In the genomic region with DNA sequence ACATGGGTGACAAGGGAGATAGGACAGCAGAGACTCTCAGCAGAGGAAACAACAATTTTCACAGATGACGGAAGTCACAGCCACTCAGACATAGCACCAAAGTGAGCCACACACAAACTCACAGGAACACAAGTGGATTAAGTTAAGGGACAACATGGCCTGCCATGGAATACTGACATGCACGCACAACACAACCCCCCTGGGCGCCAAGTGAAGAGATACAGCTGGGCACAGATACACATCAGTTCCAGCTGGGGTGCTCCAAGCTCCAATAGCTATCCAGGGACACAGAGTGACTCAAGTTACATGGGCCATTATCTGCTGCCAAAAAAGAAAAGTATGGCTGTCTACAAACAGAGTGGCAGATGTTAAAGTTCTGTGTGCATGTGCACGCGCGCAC, we compare ENCODE assay signal across 9 mouse cellular contexts. TPM values are rescaled to one million over a fixed set of nuclear protein-coding genes. Genes with fewer than 3 reads are reported as not detected.
DNase-seq lines count a peak whose midpoint lies in the region; ATAC-seq and TF ChIP-seq lines count a peak whose summit lies in the region.
"Had no signal": no experiment of that assay in that cellular context is flagged by ENCODE, and none has a peak within 500 bp of the region (broad histone marks: within the 10 kb centered on the region; RNA-seq: fewer than 3 reads in every experiment).

No protein-coding gene starts in this region.

- peak overlapping the region; percentile 55; the same call in 1 of the 2 replicates for H3K9ac ChIP-seq in forebrain, embryonic 15.5 days (replicated peaks)
- H3K9ac ChIP-seq in limb, embryonic 13.5 days = no peak overlapping the region
- H3K9ac ChIP-seq in neural tube, embryonic 13.5 days = peak overlapping the region; percentile 74

- H3K27ac ChIP-seq in layer of hippocampus, adult 2 months = peak overlapping the region; percentile 86
- no peak overlapping the region for H3K27ac ChIP-seq in forebrain, embryonic 15.5 days (replicated peaks)
- no peak overlapping the region for H3K27ac ChIP-seq in limb, embryonic 13.5 days
- peak overlapping the region; percentile 84 for H3K27ac ChIP-seq in neural tube, embryonic 13.5 days (replicated peaks)
- H3K27ac ChIP-seq: hindbrain, embryonic 15.5 days had no signal

- peak overlapping the region; percentile 55 for H3K4me3 ChIP-seq in layer of hippocampus, adult 2 months
- peak overlapping the region; percentile 57; the same call in 1 of the 2 replicates for H3K4me3 ChIP-seq in forebrain, embryonic 15.5 days
- H3K4me3 ChIP-seq in limb, embryonic 13.5 days = peak overlapping the region; percentile 63
- peak overlapping the region; percentile 48 for H3K4me3 ChIP-seq in neural tube, embryonic 13.5 days

- no peak for DNase-seq in layer of hippocampus, adult 2 months (ENCODE audit: low spot score in 2 of 2)
- DNase-seq in layer of hippocampus, adult 9-11 months = no peak
- no peak for DNase-seq in natural killer cell, adult 2 months (ENCODE audit: low spot score in 2 of 2)
- DNase-seq in layer of hippocampus, postnatal 25 days (ENCODE audit: extremely low spot score in 1 of 2, low spot score in 1 of 2) = no peak
- no peak for DNase-seq in layer of hippocampus, adult 18-20 months (ENCODE audit: low spot score in 2 of 2)

- ATAC-seq in forebrain, embryonic 15.5 days (replicated peaks) = no peak
- no peak for ATAC-seq in limb, embryonic 13.5 days (ENCODE audit: low FRiP score, low read depth)
- ATAC-seq in neural tube, embryonic 13.5 days (ENCODE audit: low read depth) = no peak

- peaks cover 44% of the 10 kb centered on the region for H3K4me1 ChIP-seq in forebrain, embryonic 15.5 days
- peaks cover 42% of the 10 kb centered on the region for H3K4me1 ChIP-seq in limb, embryonic 13.5 days
- peaks cover 57% of the 10 kb centered on the region for H3K4me1 ChIP-seq in neural tube, embryonic 13.5 days (replicated peaks)

- H3K36me3 ChIP-seq in forebrain, embryonic 15.5 days = no peaks in the 10 kb centered on the region
- H3K36me3 ChIP-seq in limb, embryonic 13.5 days = no peaks in the 10 kb centered on the region
- no peaks in the 10 kb centered on the region for H3K36me3 ChIP-seq in neural tube, embryonic 13.5 days
- H3K36me3 ChIP-seq: hindbrain, embryonic 15.5 days had no signal

- no peaks in the 10 kb centered on the region for H3K27me3 ChIP-seq in forebrain, embryonic 15.5 days
- peaks cover 8% of the 10 kb centered on the region; the same call in 1 of the 2 replicates for H3K27me3 ChIP-seq in limb, embryonic 13.5 days
- peaks cover 17% of the 10 kb centered on the region; the same call in 1 of the 2 replicates for H3K27me3 ChIP-seq in neural tube, embryonic 13.5 days

- 79% methylated on average over 6 of the region's 6 CpGs for WGBS in forebrain, embryonic 15.5 days
- 72% methylated on average over 6 of the region's 6 CpGs for WGBS in limb, embryonic 13.5 days
- WGBS in neural tube, embryonic 13.5 days = 70% methylated on average over 6 of the region's 6 CpGs

- no peak for TF ChIP-seq CTCF in layer of hippocampus, adult 2 months (conservative IDR thresholded peaks at IDR 0.05)

- peak overlapping the region; percentile 94 for H3K4me2 ChIP-seq in forebrain, embryonic 15.5 days (replicated peaks)
- H3K4me2 ChIP-seq in limb, embryonic 13.5 days (replicated peaks) = peak overlapping the region; percentile 87
- H3K4me2 ChIP-seq in neural tube, embryonic 13.5 days = peak overlapping the region; percentile 79

- no peaks in the 10 kb centered on the region for H3K9me3 ChIP-seq in forebrain, embryonic 15.5 days
- H3K9me3 ChIP-seq in limb, embryonic 13.5 days = no peaks in the 10 kb centered on the region
- H3K9me3 ChIP-seq in neural tube, embryonic 13.5 days = no peaks in the 10 kb centered on the region
- H3K9me3 ChIP-seq: hindbrain, embryonic 15.5 days had no signal

RNA-seq across cellular contexts. Expression of a gene that starts 0.7 kb away (rescaled TPM):
- total RNA-seq in layer of hippocampus, adult 2 months (2021) = 10 to 100 TPM; 20.8 to 21.6 TPM
- 6.5 and 8.7 TPM in 2 replicates for polyA plus RNA-seq in forebrain, embryonic 15.5 days (2015; fragmentation: Nextera tagmentation; extraction: Ambion mirVana)
- polyA plus RNA-seq in limb, embryonic 13.5 days (2015; fragmentation: Nextera tagmentation; extraction: Ambion mirVana) = 5.8 and 7.5 TPM in 2 replicates
- polyA plus RNA-seq in neural tube, embryonic 13.5 days (2015; fragmentation: Nextera tagmentation; extraction: Ambion mirVana) = 24.8 and 28.4 TPM in 2 replicates
- 10 to 100 TPM; 28.5 to 30.7 TPM for total RNA-seq in layer of hippocampus, postnatal 25 days (2021)
- 10 to 100 TPM; 28.1 to 31.3 TPM for total RNA-seq in layer of hippocampus, adult 18-20 months (2021)

RNA-seq across cellular contexts. Expression of a gene that starts 8.1 kb away (rescaled TPM):
- total RNA-seq in layer of hippocampus, adult 2 months (2021) = 10 to 100 TPM; 18.3 to 21.7 TPM
- polyA plus RNA-seq in forebrain, embryonic 15.5 days (2015; fragmentation: Nextera tagmentation; extraction: Ambion mirVana) = 43.8 and 48.8 TPM in 2 replicates
- 110 and 112 TPM in 2 replicates for polyA plus RNA-seq in limb, embryonic 13.5 days (2015; fragmentation: Nextera tagmentation; extraction: Ambion mirVana)
- 28.8 and 31.3 TPM in 2 replicates for polyA plus RNA-seq in neural tube, embryonic 13.5 days (2015; fragmentation: Nextera tagmentation; extraction: Ambion mirVana)
- total RNA-seq in layer of hippocampus, postnatal 25 days (2021) = 10 to 100 TPM; 17.6 to 19.2 TPM
- 10 to 100 TPM; 21.9 to 26.1 TPM for total RNA-seq in layer of hippocampus, adult 18-20 months (2021)

RNA-seq across cellular contexts. Expression of a gene that starts 13.9 kb away (rescaled TPM):
- total RNA-seq in layer of hippocampus, adult 2 months (2021) = 100 to 1,000 TPM; 106 to 113 TPM
- polyA plus RNA-seq in forebrain, embryonic 15.5 days (2015; fragmentation: Nextera tagmentation; extraction: Ambion mirVana) = 240 and 243 TPM in 2 replicates
- 21.6 and 21.9 TPM in 2 replicates for polyA plus RNA-seq in limb, embryonic 13.5 days (2015; fragmentation: Nextera tagmentation; extraction: Ambion mirVana)
- polyA plus RNA-seq in neural tube, embryonic 13.5 days (2015; fragmentation: Nextera tagmentation; extraction: Ambion mirVana) = 175 and 176 TPM in 2 replicates
- total RNA-seq in layer of hippocampus, postnatal 25 days (2021) = 100 to 1,000 TPM; 100 to 111 TPM
- total RNA-seq in layer of hippocampus, adult 18-20 months (2021) = 100 to 1,000 TPM; 105 to 112 TPM

RNA-seq across cellular contexts. Expression of a gene that starts 41.6 kb away (rescaled TPM):
- under 1 TPM in 1 of 2 experiments, not detected in 1; 0.36 TPM for total RNA-seq in layer of hippocampus, adult 2 months (2021)
- 0.95 TPM in 1 of 2 replicates, not detected in the other for polyA plus RNA-seq in forebrain, embryonic 15.5 days (2015; fragmentation: Nextera tagmentation; extraction: Ambion mirVana)
- polyA plus RNA-seq in limb, embryonic 13.5 days (2015; fragmentation: Nextera tagmentation; extraction: Ambion mirVana) = 1.7 and 2.0 TPM in 2 replicates
- polyA plus RNA-seq in neural tube, embryonic 13.5 days (2015; fragmentation: Nextera tagmentation; extraction: Ambion mirVana) = 1.3 and 1.7 TPM in 2 replicates
- under 1 TPM in 1 of 2 experiments, not detected in 1; 0.37 TPM for total RNA-seq in layer of hippocampus, postnatal 25 days (2021)
- total RNA-seq in layer of hippocampus, adult 18-20 months (2021) = not detected

RNA-seq across cellular contexts. Expression of a gene that starts 51.7 kb away (rescaled TPM):
- 10 to 100 TPM; 40.7 to 42.9 TPM for total RNA-seq in layer of hippocampus, adult 2 months (2021)
- 76.2 and 78.7 TPM in 2 replicates for polyA plus RNA-seq in forebrain, embryonic 15.5 days (2015; fragmentation: Nextera tagmentation; extraction: Ambion mirVana)
- 123 and 124 TPM in 2 replicates for polyA plus RNA-seq in limb, embryonic 13.5 days (2015; fragmentation: Nextera tagmentation; extraction: Ambion mirVana)
- 75.6 and 90.6 TPM in 2 replicates for polyA plus RNA-seq in neural tube, embryonic 13.5 days (2015; fragmentation: Nextera tagmentation; extraction: Ambion mirVana)
- total RNA-seq in layer of hippocampus, postnatal 25 days (2021) = 10 to 100 TPM; 43.7 to 50.2 TPM
- total RNA-seq in layer of hippocampus, adult 18-20 months (2021) = 10 to 100 TPM; 40.4 to 42.6 TPM

Comparison
In these comparisons a context has a peak if more than half of its experiments do, and no peak if none do; other contexts are left out.
1. H3K27ac ChIP-seq: peak in layer of hippocampus, adult 2 months (single experiment) and neural tube, embryonic 13.5 days (single experiment); none in forebrain, embryonic 15.5 days (single experiment) and limb, embryonic 13.5 days (single experiment).
2. Peak in every context shown above with its lines, with median percentiles within 50 percentile points of each other: H3K4me3 ChIP-seq and H3K4me2 ChIP-seq.